Mouse (Mus musculus) kidney, adult 11 months (tissue): Measurements from ENCODE around the gene Gm11983.
"Not testable (repeated sequence)": the region's sequence is repeated elsewhere in the genome, so short reads cannot be mapped to it uniquely, and the experiment has no call there.

Experiments
- DNase-seq: peaks from one replicate; pipeline ENCODE4 v3.0.0; 2022

Gm11983 gene

DNA sequence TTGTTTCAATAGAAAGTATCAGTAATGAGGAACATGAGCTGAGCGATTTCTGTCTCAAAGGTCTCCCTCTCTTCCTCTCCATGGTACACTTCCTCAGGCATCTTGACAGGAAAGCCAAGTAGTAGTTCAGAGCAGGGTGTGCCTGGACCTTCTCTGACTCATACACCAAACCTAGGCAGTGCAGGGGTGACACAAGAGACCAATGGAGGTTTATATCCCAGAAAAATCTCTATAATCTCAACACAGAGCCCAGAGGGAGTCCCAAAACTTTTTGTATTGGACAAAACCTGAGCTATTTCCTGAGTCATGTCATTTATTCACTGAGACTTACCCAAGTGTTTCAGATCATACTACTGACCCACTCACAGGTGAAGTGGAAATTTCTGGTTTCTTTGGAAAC lies at the start of gene Gm11983:
Gm11983 (minus strand) TSS at position 101 of the 400 bp plus-strand sequence.
- no peak for DNase-seq

DNA sequence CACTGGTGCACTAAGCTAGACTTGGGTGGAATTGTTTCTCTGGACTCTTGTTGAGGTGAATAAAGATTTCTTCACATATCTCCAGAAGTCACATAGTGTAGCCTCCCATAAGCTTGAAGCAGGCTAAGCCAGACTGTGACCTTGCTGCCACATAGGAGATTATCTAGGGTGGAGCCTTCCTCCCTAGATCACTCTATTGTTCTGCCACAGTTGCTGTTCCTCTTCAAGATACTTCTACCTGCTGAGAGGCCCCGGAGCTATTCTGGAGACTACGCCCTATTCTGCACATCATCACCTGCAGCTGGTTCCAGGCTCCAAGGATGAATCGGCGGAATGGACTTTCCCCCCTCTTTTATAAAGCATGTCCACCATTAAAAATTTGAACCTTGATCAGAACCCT lies 45.6 kb upstream of the Gm11983 start:
- DNase-seq, result not testable (repeated sequence)

DNA sequence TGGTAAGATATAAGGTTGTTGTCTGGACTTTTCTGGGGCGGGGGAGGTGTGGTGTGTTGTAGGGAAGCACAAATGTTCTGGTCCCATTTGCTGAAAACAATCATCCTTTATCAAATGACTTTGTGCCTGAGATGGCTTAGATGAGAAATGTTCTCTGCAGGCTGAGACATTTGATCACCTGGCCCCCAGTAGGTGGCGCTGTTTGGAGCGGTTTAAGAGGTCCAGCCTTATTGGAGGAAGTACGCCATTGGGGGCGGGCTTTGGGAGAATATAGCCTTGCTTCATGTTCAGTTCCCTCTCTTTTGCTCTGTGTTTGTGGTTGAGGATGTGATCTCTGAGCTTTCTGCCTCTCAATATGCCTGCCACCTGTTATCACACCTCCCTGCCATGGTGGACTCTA lies 44.2 kb upstream of the Gm11983 start:
- no peak for DNase-seq

DNA sequence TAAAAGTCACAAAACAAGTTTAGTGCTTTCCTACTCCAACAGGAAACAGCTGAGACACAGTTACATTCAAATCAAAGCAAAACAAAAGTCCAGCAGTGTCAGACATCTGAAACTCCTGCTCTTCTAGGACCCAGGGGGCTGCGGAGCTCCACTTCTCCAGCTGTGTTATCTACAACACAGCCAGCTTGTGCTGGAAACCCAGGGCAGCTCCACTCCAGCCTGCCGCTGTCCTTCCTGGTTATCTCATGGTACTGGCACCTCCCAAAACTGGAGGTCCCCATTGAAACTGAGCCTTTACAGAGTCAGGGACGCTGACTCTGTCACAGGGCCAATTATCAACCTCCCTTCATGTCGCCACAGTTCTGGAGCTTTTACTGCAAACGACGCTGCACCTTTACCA lies 40.3 kb upstream of the Gm11983 start:
- no peak for DNase-seq

DNA sequence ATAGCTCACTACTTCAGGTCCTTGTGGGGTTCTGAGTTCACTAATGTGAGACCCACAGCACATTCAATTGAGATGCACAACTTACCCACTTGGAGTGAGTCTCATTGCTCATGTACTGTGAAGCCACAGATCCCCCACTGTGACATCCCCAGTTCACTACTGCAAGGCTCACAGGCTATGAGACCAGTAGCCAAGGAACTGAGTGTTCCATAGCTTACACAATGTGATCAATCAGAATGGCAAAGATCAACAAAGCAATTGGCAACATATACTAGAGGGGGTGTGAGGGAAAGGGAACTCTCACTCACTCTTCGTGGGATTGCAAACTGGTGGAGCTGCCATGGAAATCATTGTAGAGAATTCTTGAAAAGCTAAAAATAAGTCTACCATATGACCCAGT lies 33.5 kb upstream of the Gm11983 start:
- DNase-seq, result no peak

DNA sequence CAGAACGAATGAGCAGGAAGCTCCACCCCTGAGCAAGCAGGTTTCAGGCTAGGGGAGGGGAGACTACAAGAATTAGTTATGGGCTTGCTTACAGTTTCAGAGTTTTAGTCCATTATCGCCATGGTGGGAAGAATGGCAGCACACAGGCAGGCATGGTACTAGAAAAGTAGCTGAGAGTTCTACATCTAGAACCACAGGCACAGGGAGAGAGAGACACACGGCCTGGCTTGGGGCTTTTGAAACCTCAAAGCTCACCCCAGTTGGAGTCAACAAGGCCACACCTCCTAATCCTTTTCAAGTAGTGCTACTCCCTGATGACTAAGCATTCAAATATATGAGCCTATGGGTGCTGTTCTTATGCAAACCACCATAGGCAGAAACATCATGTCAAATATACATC lies 28.1 kb upstream of the Gm11983 start:
- no peak for DNase-seq

DNA sequence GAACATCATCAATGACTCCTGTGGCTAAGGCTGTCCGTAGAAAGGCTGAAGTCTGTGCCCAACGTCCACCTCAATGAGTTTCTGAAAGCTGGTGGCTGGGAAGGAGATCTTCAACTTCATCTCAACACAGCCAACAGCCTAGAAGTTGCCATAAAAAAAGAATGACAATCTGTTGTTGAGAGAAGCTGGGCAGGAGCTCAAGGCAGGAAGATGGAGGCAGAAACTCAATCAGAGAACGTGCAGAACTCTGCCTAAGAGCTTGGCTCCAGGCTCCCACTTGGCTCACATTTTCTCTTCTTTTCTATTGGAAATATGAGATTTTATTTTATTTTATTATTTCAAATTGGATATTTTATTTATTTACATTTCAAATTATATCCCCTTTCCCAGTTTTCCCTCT lies 24.7 kb upstream of the Gm11983 start:
- DNase-seq, result no peak

DNA sequence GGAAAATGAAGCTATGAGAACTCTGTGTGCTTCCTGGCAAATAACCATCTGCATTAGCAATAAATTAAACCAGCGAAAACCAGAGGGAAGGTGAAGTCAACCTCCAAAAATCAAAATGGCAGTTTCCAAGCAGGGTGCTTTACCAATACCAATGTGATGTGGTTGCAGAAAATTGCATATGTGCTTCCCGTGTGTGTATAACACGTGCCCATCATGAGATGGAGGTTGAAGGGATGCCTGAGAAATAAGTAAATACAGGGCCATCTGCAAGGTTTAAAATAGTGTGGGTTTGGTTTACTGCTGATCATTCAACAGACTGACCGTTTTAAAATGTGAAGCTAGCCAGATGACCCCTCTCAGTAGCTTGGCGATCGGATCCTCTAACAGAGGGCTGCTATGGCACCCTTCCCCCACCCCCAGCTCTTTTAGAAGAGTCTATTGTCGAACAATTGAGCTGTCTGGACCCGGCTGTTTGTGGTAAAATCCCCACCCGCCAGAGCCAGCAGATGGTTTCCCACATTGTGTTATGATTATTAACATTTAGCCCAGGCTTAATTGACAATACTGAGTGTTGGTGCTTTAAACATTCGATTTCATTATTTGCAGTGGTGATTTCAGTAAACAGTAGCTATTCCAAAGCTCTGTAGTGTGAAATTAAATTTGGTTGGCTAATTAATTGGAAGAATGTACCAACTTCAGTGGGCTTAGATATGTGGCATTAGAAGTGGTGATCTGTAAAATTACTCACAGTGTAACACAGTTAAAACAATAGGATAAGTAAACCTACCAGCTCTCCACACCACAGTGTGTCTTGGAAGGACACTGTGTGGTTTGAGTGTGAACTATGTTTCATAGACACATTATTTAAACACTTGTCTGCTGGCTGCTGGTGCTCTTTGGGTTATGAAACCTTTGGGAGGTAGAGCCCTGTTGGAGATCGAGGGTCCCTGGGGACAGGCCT lies 22.7 kb upstream of the Gm11983 start:
- no peak for DNase-seq

DNA sequence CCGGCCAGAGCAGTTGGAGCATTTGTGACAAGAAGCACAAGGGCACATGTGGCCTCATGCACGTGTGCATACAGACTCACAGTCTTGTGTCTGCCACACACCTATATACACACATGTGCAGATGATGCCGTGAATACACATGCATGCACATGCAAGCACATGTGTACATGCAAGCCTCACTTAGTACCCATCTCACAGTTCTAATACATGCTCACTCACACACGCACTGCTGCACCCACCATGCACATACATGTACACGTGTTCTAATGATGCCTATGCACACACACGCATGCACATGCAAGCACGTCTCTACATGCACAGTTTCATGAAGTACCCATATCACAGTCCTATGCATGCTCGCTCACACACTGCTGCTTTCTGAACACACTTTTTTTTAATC lies 21.6 kb upstream of the Gm11983 start:
- no peak for DNase-seq

DNA sequence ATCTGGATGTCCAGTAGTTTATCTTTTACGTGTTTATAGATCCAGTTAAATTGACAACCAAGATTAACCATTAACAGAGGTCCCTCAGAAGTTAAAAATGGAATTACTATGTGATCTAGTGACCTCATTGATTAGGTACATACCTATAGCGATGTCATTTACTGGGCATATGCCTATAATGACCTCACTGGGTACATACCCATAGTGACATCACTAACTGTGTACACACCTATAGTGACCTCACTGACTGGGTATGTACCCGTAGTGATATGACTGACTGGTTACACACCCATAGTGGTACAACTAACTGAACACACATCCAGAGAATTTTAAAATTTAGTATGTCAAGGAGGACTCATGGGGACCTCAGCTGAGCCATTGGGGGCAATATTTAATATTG lies 18.5 kb upstream of the Gm11983 start:
- DNase-seq, result no peak

DNA sequence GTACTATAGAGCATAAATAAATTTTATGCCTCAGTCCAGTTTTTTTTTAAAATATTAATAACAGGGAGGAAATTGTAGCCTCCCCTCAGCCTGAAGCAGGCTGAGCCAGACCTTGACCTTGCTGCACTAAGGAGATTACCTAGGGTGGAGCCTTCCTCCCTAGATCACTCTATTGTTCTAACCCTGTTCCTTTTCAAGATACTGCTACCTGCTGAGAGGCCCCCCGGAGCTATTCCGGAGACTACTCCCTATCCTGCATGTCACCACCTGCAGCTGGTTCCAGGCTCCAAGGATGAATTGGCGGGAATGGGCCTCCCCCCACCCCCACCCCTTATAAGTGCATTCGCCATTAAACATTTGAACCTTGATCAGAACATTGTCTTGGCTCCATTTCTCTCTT lies 15.9 kb upstream of the Gm11983 start:
- DNase-seq, result not testable (repeated sequence)

DNA sequence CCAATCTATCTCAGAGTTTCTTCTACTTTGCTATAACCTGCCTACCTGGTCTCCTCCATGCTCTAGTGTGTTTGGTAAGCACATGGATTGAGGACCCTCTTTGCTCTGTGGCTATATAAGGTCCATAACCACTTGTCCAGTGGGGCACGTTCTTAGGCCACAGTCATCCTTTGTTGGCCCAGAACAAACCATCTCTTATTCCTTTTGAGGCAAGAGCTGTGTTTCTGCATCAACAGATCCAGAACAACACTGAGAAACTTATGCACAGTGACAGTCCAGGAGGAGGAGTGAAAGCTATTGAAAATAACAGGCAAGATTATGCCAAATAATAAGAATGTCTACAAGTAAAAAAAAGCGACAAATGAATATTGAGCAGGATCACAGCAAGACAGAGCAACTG lies 6.4 kb upstream of the Gm11983 start:
- DNase-seq, result no peak

DNA sequence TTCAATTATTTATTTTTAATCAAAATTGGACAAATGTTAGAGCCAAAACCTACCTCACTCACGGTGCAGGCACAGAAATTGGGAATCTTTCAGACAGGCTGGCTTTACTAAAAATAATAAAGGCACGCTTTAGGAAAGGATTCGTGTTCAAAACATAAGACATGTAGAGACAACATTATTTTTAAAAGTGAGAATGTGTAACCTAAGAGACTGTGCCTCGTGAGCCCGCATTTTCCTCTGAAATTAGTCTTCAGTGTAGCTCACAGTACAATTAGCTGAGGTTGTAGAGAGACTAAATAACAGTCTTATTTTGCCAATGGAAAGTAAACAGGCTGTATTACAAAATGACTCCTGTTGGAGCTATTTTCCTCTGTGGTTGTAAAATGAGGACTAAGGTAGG lies 4.7 kb upstream of the Gm11983 start:
- no peak for DNase-seq

DNA sequence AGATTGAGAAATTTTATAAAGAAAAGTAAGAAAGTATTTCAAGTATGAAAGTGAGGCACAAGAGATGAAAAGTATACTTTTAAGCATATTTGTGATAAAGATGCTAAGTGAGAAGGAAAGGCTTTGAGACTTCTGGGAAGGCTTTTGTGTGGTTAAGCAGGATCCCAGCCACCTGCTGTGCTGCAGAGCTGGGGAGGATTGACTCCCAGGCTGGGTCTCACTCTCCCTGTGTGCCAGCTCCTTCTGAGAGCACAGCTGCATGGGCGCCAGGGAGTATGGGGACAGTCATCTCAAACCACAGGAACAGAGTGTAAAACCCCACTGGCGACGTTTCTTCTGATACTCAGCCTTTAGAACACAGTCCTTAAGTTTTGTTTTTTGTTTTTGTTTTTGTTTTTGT lies 3.3 kb upstream of the Gm11983 start:
- no peak for DNase-seq

DNA sequence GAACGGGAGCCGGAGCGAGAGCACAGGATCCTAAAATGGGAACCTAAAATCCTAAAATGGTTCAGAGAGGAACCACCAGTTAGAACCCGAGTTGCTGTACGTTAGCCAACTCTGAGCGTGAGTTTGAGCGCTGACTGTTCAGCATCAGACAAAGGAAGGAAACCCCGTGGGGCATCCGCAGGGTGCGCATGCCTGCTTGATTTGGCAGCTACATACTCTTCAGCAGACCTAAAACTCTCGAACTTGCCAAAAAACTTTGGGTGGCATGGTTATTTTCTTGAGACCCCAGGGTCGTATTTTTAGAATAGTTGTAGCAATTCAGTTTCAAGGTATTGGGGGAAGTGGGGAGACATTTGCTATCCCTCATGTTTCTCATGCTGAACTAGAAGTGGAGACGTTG lies 2.8 kb downstream of the Gm11983 start:
- DNase-seq, result no peak

DNA sequence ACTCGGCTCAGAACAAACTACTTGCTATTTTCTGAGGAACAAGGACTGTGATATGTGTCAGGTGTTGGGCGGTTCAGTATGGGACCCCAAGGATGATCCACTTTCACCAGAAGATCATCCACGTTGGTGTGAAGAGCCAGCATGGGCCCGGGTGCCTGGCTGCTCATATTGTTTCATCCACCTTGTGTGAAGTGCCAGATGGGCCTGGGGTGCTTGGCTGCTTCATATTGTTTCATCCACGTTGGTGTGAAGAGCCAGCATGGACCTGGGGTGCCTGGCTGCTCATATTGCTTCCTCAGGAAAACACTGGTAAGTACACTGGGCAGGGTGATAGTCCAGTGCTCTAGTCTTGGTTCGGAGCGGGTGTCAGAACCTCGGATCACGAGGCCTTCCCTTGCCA lies 3.7 kb downstream of the Gm11983 start:
- DNase-seq, result no peak

DNA sequence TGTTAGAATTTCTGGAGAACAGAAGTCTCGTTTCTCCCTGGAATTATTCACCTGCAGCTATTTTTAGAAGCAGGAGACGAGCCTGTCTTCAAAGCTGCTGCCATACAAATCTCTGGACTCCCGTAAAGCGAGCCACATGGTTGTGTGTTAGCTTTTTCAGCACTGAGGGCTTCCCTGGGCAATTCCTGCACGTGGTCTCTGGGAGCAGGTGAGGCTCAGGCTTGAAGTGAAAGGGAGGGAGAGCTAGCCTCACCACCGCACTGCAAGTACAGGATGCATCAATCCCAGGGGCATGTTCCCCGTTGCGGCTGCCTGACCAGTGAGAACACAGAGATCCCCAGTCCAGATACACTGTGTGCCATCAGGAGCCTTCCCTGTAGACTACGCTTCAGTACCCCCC lies 5.5 kb downstream of the Gm11983 start:
- no peak for DNase-seq

DNA sequence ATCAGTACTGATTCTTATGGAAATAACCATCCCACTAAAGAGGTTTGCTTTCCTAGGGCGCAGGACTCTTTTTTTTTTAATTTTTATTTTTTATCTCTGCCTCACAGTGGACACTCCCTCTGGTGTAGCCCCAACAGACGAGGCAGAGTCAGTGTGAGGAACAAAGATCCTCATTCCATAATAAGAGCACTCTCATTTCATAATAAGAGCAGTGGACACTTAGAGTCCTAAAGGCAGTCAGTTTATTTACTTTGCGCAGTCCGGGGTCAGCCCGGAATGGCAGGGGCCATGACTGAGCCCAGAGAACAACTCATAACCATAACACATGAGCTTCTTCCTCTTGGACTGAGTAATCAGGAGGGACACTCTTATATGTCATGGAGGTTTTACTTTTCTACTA lies 9.3 kb downstream of the Gm11983 start:
- DNase-seq, result no peak

DNA sequence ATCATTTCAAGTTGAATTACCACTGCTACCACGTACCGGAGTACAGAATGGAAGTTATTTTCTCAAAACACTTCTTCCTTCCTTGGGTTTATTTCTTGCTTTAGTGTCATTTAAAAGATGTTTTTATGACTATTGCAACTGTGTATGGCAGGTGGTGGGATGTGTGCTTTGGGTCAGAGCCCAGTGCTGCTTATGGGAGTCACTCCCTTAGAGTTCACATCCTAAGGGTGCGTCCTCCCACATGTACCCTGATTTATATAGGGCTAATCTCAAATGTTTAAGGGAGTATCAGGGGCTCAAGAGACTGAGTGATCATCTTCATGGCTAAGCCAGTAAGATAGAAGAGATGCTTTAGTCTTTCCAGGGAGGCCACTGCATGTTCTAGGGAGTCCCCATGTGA lies 11.3 kb downstream of the Gm11983 start:
- no peak for DNase-seq

DNA sequence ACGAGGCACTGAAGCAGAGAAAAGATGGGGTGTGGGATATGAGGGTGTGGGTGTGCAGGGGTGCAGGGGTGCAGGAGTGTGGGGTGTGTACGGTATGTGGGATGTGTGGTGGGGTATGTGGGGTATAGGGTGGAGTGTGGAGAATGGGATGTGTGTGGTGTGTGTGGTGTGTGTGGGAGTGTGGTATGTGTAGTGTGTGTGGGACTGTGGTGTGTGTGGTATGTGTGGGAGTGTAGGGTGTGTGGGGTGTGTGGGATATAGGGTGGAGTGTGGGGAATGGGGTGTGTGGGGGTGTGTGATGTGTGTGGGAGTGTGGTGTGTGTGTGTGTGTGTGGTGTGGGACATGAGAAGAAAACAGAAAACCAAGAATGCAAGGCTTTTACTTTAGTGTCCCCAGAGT lies 14.3 kb downstream of the Gm11983 start:
- no peak for DNase-seq

DNA sequence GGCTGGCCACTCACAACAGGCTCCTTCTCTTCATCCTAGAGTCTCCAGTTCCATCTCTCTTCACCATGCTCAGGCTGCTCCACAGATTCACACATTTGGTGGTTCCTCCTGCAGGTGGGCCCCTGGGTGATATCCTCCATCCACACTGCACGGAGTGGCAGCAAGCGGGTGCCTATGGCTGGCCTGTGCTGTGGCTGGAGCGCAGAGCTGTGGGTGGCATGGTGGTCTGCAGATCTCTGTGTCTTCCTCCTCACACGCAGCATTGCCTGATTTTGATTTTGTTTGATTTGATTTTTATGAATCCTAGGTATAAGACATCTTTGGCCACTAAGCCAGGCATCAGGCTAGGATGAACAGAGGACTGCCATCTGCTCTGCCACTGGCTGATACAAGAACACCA lies 23.0 kb downstream of the Gm11983 start:
- no peak for DNase-seq

DNA sequence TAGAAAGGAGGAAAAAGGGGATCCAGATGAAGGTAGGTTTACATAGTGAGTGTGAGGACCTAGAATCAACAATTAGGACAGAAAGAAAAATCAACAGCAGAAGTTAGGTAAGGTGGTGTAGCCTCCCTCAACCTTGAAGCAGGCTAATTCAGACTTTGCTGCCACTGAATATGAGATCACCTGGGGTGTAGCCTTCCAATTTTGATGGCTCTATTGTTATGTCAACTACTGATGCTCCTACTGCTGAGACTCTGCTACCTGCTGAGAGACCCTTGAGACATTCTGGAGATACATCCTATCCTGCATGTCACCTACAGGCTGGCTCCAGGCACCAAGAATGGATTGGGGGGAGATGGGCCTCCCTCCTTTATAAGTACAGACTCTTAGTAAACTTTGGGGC lies 34.6 kb downstream of the Gm11983 start:
- not testable (repeated sequence) for DNase-seq

DNA sequence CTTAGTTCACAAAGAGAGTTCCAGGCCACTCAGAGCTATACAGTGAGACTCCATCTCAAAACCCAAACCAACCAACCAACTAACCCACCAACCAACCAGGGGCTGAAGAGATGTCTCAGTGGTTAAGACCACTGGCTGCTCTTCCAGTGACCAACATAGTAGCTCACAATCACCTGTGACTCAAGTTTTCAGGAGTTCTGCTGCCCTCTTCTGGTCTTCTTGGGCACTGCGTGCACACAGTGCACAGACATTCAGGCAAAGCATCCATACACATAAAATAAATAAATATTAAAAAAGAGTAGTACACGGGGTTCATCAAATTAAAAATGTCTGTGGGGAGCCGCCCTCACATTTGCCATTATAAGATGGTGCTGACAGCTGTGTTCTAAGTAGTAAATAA lies 46.8 kb downstream of the Gm11983 start:
- DNase-seq, result no peak
